Mouse (Mus musculus) ES-E14 (cell line): ENCODE results near the gene Ptgis. TPM values are rescaled to one million over a fixed set of nuclear protein-coding genes. Genes with fewer than 3 reads are reported as not detected.

ENCODE experiments used
- DNase-seq: peaks from one replicate; pipeline ENCODE4 v3.0.0-alpha.2; 2013; ENCODE audit warnings: low read depth, low spot score
- H3K27ac ChIP-seq: 2 replicates; pipeline ENCODE4 v1.5.1; 2012; ENCODE audit warnings: low read depth, mild to moderate bottlenecking, low read length, moderate library complexity, mixed read lengths; ENCODE audit not compliant: poor library complexity, insufficient read depth, severe bottlenecking
- H3K36me3 ChIP-seq: 2 replicates; pipeline ENCODE4 v1.6.1; 2012; ENCODE audit warnings: mild to moderate bottlenecking, low read length, moderate library complexity, mixed read lengths; ENCODE audit not compliant: control insufficient read depth, poor library complexity, insufficient read depth, severe bottlenecking
- H3K4me1 ChIP-seq, 2 experiments: fragments of 150-350 bp in 1 of 2; sonication (generic) in 1 of 2; 2 replicates each; pipeline ENCODE4 v1.6.1; 2012; ENCODE audit warnings: low read length in 2 of 2, mild to moderate bottlenecking in 1 of 2, mixed read lengths in 1 of 2; ENCODE audit not compliant: control insufficient read depth in 2 of 2, insufficient read depth in 2 of 2, poor library complexity in 1 of 2
- H3K4me3 ChIP-seq, 2 experiments: fragments of 150-350 bp in 1 of 2; sonication (generic) in 1 of 2; 2 replicates each; pipeline ENCODE4 v1.5.1; 2012; ENCODE audit warnings: low read length in 2 of 2, low read depth in 1 of 2, mild to moderate bottlenecking in 1 of 2, mixed read lengths in 1 of 2; ENCODE audit not compliant: insufficient read depth in 1 of 2, poor library complexity in 1 of 2, severe bottlenecking in 1 of 2
- H3K9ac ChIP-seq: 2 replicates; pipeline ENCODE4 v1.6.1; 2012; ENCODE audit warnings: low read depth, mild to moderate bottlenecking, low read length, mixed read lengths; ENCODE audit not compliant: poor library complexity, insufficient read depth, severe bottlenecking
- H3K9me3 ChIP-seq: fragments of 150-350 bp; sonication (generic); 2 replicates; pipeline ENCODE4 v1.6.1; 2012; ENCODE audit warnings: low read depth, mild to moderate bottlenecking, low read length; ENCODE audit not compliant: control insufficient read depth, insufficient read depth
- CHD2 ChIP-seq: IDR thresholded peaks from 2 replicates; pipeline ENCODE4 v1.6.1; 2014; ENCODE audit warnings: mild to moderate bottlenecking, low read depth, low read length, inconsistent platforms
- HCFC1 ChIP-seq: IDR thresholded peaks from 2 replicates; pipeline ENCODE4 v1.6.1; 2012; ENCODE audit warnings: low read length, inconsistent platforms, borderline replicate concordance; ENCODE audit not compliant: insufficient read depth
- MAFK ChIP-seq: IDR thresholded peaks from 2 replicates; pipeline ENCODE4 v1.6.1; 2014; ENCODE audit warnings: mild to moderate bottlenecking, low read depth, low read length, inconsistent platforms; ENCODE audit not compliant: insufficient read depth
- ZC3H11A ChIP-seq: IDR thresholded peaks from 2 replicates; pipeline ENCODE4 v1.6.1; 2012; ENCODE audit warnings: low read depth, mild to moderate bottlenecking, inconsistent platforms, low read length, borderline replicate concordance
- ZNF384 ChIP-seq: IDR thresholded peaks from 2 replicates; pipeline ENCODE4 v1.6.1; 2012; ENCODE audit warnings: low read depth, low read length, inconsistent platforms
- in situ Hi-C, 2 experiments: fragments of 600-800 bp; cut with MboI; formaldehyde crosslinking; loops; one replicate each; pipeline ENCODE4 v1.15.1; 2025; ENCODE audit warnings: low sequenced_read_pairs in 2 of 2, inconsistent platforms in 1 of 2; ENCODE audit not compliant: unreplicated experiment in 2 of 2
- total RNA-seq: library from RNA; depleted of rRNA; stranded (reverse); fragments of 300-350 nt; gene quantifications from 2 replicates; pipeline ENCODE4 v1.2.3, GENCODE M21; 2012

Gene Ptgis
- total RNA-seq, 1 experiment, result 16.1 TPM

DNA sequence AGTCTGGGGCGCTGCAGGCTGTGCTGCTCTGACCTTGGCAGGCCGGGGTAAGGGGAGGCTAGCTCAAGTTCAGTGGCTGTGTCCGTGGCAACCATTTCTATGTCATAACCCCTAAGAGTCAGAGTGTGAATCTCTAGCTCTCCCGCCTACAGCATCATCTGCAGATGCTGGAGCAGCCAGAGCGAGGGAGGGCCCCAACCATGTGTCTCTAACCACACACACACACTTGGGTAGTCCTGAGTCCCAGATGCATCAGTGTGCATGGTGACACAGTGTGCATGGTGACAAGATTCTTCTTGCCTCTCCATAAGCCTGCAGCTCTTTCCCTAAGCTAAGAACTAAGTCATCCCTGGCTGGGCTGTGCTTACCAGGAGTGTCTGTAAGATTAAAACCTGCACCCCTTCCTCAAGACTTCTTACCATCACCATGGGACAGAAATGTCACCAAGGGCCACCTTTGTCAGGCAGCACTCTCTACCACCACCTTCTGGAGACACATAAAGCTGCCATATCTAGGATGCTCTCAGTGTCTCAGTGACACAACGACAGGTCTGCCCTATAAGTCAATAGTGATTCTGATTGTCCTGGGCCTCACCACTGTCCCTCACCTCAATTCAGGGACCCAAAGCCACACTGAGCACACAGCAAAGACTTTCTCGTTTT is 36.8 kb downstream of the Ptgis start:
- H3K4me3 ChIP-seq, result no peak overlapping the region
- peaks cover 1 to 17% of the 10 kb centered on the region in 2 experiments; a peak in 3 of 4 replicates for H3K4me1 ChIP-seq
- no peaks in the 10 kb centered on the region for H3K9me3 ChIP-seq
- no peak overlapping the region for H3K9ac ChIP-seq
- no peak overlapping the region for H3K27ac ChIP-seq
- in situ Hi-C loops, result loop anchor here in 1 of 2 experiments (10.0 kb wide), 1 partner anchor 129 kb away; no protein-coding TSS in a partner anchor
- H3K36me3 ChIP-seq, result peaks cover 13% of the 10 kb centered on the region; the same call in 1 of the 2 replicates
- TF ChIP-seq CHD2 (no peak), ZC3H11A (no peak), HCFC1 (no peak), MAFK (no peak), ZNF384 (no peak)
- no peak for DNase-seq

DNA sequence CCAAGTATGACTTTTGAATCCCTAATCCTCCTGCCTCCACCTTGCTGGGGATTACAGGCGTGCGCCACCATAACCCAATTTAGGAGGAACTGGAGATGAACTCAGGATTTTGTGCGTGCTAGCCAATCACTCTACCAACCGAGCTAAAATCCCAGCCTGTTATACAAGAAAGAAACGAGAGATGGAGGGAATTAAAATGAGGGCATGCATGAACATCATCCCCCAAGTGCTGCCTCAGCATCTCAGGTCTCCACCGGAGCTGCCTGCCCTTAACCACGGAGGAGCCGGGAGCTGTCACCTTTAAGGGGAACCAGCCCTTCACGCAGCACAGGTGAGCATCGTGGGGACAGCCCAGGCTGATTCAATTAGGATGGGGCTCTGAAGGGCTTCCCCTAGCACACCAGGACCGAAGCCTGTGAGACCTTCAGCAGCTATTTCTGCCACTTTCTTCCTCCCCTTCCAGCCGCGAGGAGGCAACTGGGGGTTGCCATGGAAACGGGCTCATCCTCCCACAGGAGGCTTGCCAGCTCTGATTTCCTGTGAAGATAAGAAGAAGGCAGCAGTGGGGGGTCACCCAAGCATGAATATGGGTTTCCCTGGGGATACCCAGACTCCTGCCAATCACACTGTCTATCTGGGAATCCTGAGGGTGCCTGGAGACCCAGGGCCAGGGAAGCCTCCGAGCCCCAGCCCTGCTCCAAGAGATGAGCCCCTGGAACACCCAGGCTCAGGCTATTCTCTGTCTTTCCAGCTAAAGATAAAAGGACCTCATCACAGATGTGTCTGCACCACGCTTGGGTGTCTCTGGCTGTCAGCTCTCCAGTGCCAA is 38.7 kb downstream of the Ptgis start:
- in situ Hi-C loops, result loop anchor here in 1 of 2 experiments (10.0 kb wide), 1 partner anchor 127 kb away; no protein-coding TSS in a partner anchor
- H3K4me1 ChIP-seq, result peaks cover 1 to 16% of the 10 kb centered on the region in 2 experiments; a peak in 3 of 4 replicates
- peaks cover 5% of the 10 kb centered on the region; the same call in 1 of the 2 replicates for H3K36me3 ChIP-seq
- no peak overlapping the region for H3K27ac ChIP-seq
- no peak overlapping the region for H3K4me3 ChIP-seq
- no peaks in the 10 kb centered on the region for H3K9me3 ChIP-seq
- no peak for DNase-seq
- TF ChIP-seq ZNF384 (no peak), HCFC1 (no peak), CHD2 (no peak), ZC3H11A (no peak), MAFK (no peak)
- H3K9ac ChIP-seq, result no peak overlapping the region

DNA sequence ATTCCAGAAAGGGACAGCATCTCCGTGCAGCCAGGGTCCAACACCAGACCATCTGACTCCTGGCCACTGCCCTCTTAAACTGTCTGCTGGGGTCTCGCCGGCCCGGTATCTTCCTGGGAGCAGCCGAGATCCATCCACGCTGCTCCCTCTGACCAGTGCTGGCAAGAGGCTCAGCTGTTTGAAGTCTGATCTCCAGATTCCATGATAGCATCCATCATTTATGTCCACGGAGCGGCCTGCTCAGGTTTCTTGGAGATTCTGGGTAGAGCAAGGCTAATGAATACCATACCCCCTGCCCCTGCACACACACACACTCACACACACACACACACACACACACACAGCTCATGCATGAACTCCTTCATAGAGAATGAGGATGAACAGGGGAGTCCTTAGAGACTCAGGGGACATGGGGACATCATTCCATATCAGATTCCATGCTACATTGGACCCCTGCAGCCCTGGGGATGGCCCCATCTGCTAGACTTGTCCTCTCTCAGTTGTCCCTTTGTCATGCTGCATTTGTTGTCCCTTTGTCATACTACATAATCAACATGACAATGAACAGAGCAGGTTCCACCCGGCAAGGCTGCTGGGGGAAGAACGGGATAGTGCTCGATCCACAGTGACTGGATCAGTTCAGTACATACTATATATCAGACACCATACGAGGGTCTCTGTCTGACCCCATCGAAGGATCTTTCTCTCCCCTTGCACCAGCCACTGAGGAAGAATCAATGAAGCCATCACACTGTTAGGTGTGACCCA is 41.6 kb downstream of the Ptgis start:
- no peaks in the 10 kb centered on the region for H3K9me3 ChIP-seq

DNA sequence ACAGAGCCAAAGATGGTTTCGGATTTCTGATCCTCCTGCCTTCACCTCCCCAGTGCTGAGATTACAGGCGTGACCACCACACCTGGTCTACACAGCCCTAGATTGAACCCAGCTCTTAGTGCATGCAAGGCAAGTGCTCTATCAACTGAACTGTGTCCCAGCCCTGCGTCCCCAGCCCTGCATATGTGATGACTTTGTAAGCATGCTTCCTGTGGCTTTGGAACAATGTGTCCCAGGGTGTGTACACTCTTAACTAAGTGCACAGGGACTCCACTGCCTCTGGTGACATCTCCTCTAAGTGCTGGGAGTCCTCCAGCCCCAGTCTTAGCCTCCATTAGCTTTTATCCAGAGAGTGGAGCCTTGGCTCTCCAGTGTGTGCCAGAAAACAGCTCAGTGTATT is 47.0 kb downstream of the Ptgis start:
- no peak for DNase-seq
- H3K36me3 ChIP-seq, result no peaks in the 10 kb centered on the region
- TF ChIP-seq ZNF384, result no peak
- H3K9ac ChIP-seq, result no peak overlapping the region
- in situ Hi-C loops, result no loop called here
- no peaks in the 10 kb centered on the region for H3K9me3 ChIP-seq
- no peak overlapping the region for H3K4me3 ChIP-seq
- no peak overlapping the region for H3K27ac ChIP-seq
- peaks cover 0 to 2% of the 10 kb centered on the region in 2 experiments; a peak in 1 of 4 replicates for H3K4me1 ChIP-seq

More for the DNA sequence above, 41.6 kb downstream of the Ptgis start:
- H3K9ac ChIP-seq, result no peak overlapping the region
- H3K4me3 ChIP-seq, result no peak overlapping the region
- in situ Hi-C loops, result no loop called here
- H3K27ac ChIP-seq, result no peak overlapping the region
- peaks cover 1 to 14% of the 10 kb centered on the region in 2 experiments; a peak in 3 of 4 replicates for H3K4me1 ChIP-seq
- DNase-seq, result no peak
- peaks cover 2% of the 10 kb centered on the region; the same call in 1 of the 2 replicates for H3K36me3 ChIP-seq
- no peak for TF ChIP-seq ZC3H11A
- no peak for TF ChIP-seq MAFK
- no peak for TF ChIP-seq CHD2
- no peak for TF ChIP-seq ZNF384
- no peak for TF ChIP-seq HCFC1
